In genomic region chr1:40355904-40356521, GRCm38 (mm10) we compare ENCODE assay signal across 13 mouse cellular contexts. TPM values are rescaled to one million over a fixed set of nuclear protein-coding genes. Genes with fewer than 3 reads are reported as not detected.
DNase-seq lines count a peak whose midpoint lies in the region; ATAC-seq and TF ChIP-seq lines count a peak whose summit lies in the region.
"Had no signal": no experiment of that assay in that cellular context is flagged by ENCODE, and none has a peak within 500 bp of the region (broad histone marks: within the 10 kb centered on the region; RNA-seq: fewer than 3 reads in every experiment).

No protein-coding gene starts in this region.

- no peak for ATAC-seq in lung, embryonic 14.5 days (ENCODE audit: insufficient read depth)
- peak; percentile 47; the same call in 1 of the 2 replicates for ATAC-seq in lung, embryonic 15.5 days (ENCODE audit: borderline replicate concordance, extremely low read depth, low FRiP score, low TSS enrichment)
- ATAC-seq: intestine, embryonic 15.5 days had no signal

- no peak for TF ChIP-seq CTCF in lung, embryonic 14.5 days (IDR thresholded peaks at IDR 0.05; ENCODE audit: low read depth)

- H3K27me3 ChIP-seq in lung, embryonic 14.5 days (ENCODE audit: insufficient read depth, low read length): no peaks in the 10 kb centered on the region
- no peaks in the 10 kb centered on the region for H3K27me3 ChIP-seq in lung, embryonic 15.5 days
- no peaks in the 10 kb centered on the region; the same call in 1 of the 2 replicates for H3K27me3 ChIP-seq in splenic B cell, adult 2 months (ENCODE audit: control insufficient read depth, insufficient read depth, low read length, poor library complexity, severe bottlenecking)
- H3K27me3 ChIP-seq: intestine, embryonic 15.5 days had no signal

- no peak overlapping the region for H3K4me2 ChIP-seq in lung, embryonic 14.5 days
- no peak overlapping the region for H3K4me2 ChIP-seq in lung, embryonic 15.5 days
- H3K4me2 ChIP-seq: intestine, embryonic 15.5 days had no signal

- H3K4me3 ChIP-seq in lung, embryonic 14.5 days (ENCODE audit: low read depth, low read length): no peak overlapping the region
- no peak overlapping the region for H3K4me3 ChIP-seq in lung, embryonic 15.5 days
- H3K4me3 ChIP-seq: erythroblast, embryonic 14.5 days; intestine, embryonic 15.5 days had no signal

- peaks cover 5% of the 10 kb centered on the region; the same call in 1 of the 2 replicates for H3K36me3 ChIP-seq in lung, embryonic 14.5 days (ENCODE audit: insufficient read depth)
- no peaks in the 10 kb centered on the region for H3K36me3 ChIP-seq in lung, embryonic 15.5 days
- no peaks in the 10 kb centered on the region for H3K36me3 ChIP-seq in splenic B cell, adult 2 months (ENCODE audit: control insufficient read depth, insufficient read depth, low read length, poor library complexity, severe bottlenecking)
- H3K36me3 ChIP-seq: G1E; intestine, embryonic 15.5 days had no signal

- peaks cover 5% of the 10 kb centered on the region for H3K4me1 ChIP-seq in lung, embryonic 14.5 days (ENCODE audit: insufficient read depth)
- H3K4me1 ChIP-seq in lung, embryonic 15.5 days: peaks cover 33% of the 10 kb centered on the region

- 0 out of 2 replicates have a peak overlapping the region, but pooled peaks have one; percentile 25 for H3K27ac ChIP-seq in lung, embryonic 14.5 days (ENCODE audit: low read depth)
- H3K27ac ChIP-seq in lung, embryonic 15.5 days: peak overlapping the region; percentile 53
- H3K27ac ChIP-seq: intestine, embryonic 15.5 days had no signal

- 56% methylated on average over 10 of the region's 10 CpGs for WGBS in lung, embryonic 14.5 days
- WGBS in lung, embryonic 15.5 days: 51% methylated on average over 10 of the region's 10 CpGs

- intact Hi-C loops in left cerebral cortex, postnatal 4 days (cut with DNase I): no loop called here

- no peak overlapping the region for H3K9ac ChIP-seq in lung, embryonic 14.5 days
- no peak overlapping the region for H3K9ac ChIP-seq in lung, embryonic 15.5 days
- H3K9ac ChIP-seq: intestine, embryonic 15.5 days had no signal

- H3K9me3 ChIP-seq in lung, embryonic 14.5 days (ENCODE audit: low read depth, low read length): no peaks in the 10 kb centered on the region
- no peaks in the 10 kb centered on the region for H3K9me3 ChIP-seq in lung, embryonic 15.5 days
- H3K9me3 ChIP-seq: G1E; intestine, embryonic 15.5 days had no signal

- peak; percentile 12 for DNase-seq in adrenal gland, adult 2 months
- DNase-seq in adrenal gland, postnatal 14 days: no peak
- DNase-seq in lung, embryonic 14.5 days: peak; percentile 57
- DNase-seq in lung, postnatal 10 days: no peak
- DNase-seq in splenic B cell, adult 2 months (ENCODE audit: low read depth, low spot score): peak; percentile 40
- no peak for DNase-seq in kidney, postnatal 36 days
- DNase-seq in left cerebral cortex, postnatal 4 days: no peak
- DNase-seq: heart, postnatal 36 days; kidney, postnatal 4 days had no signal

RNA-seq across cellular contexts. Expression of gene Il1rl2, which starts 31.6 kb away (rescaled TPM):
- 1 to 10 TPM in 1 of 2 experiments, under 1 TPM in 1; 0.86 to 2.6 TPM for total RNA-seq in adrenal gland, adult 2 months (2021)
- 0.29 and 0.35 TPM in 2 replicates for polyA plus RNA-seq in adrenal gland, adult 2 months (2012; rRNA removed)
- 3.6 and 4.4 TPM in 2 replicates for total RNA-seq in adrenal gland, postnatal 14 days (2021)
- polyA plus RNA-seq in lung, embryonic 14.5 days (2014; fragmentation: Nextera tagmentation; extraction: Ambion mirVana): 7.7 and 7.9 TPM in 2 replicates
- 11.1 and 13.0 TPM in 2 replicates for polyA plus RNA-seq in lung, embryonic 15.5 days (2015; fragmentation: Nextera tagmentation; extraction: Ambion mirVana)
- total RNA-seq in left cerebral cortex, postnatal 4 days (2021): 1 to 10 TPM; 1.0 to 1.7 TPM
- polyA plus RNA-seq: erythroblast, embryonic 14.5 days had no signal

Comparison
In these comparisons a context has a peak if more than half of its experiments do, and no peak if none do; other contexts are left out.
1. DNase-seq: peak in adrenal gland, adult 2 months (single experiment), lung, embryonic 14.5 days (single experiment) and splenic B cell, adult 2 months (single experiment); none in adrenal gland, postnatal 14 days (single experiment), lung, postnatal 10 days (single experiment), kidney, postnatal 36 days (0 of 2) and left cerebral cortex, postnatal 4 days (single experiment).